ENCODE assay signal across 21 mouse cellular contexts in the genomic region with DNA sequence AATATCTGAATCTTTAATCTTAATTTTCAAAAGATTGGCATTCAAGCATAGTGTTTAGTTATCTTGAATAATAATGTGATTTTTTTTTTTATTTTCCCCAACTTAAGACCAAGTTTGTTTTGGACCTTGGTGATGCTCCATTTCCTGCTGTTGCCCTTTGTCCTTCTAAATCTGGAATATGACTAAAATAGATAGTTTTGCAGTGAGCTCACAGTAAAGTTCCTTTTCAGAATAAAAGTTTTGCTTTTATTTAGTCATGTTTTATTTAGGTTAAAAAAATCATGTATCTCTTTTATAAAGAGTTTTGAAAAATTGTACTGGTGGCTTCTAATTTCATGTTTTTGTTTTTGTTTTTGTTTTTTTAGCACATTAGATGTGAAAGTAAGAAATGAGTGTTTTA.
"Had no signal": no experiment of that assay in that cellular context is flagged by ENCODE, and none has a peak within 500 bp of the region (broad histone marks: within the 10 kb centered on the region; RNA-seq: fewer than 3 reads in every experiment).

No protein-coding gene starts in this region.

- H3K27me3 ChIP-seq: lung, embryonic 15.5 days; megakaryocyte, embryonic 14.5 days; midbrain, embryonic 13.5 days; neural tube, embryonic 13.5 days; stomach, embryonic 15.5 days had no signal

- H3K4me3 ChIP-seq: left cerebral cortex, adult 2 months; lung, embryonic 15.5 days; megakaryocyte, embryonic 14.5 days; midbrain, embryonic 10.5 days; midbrain, embryonic 13.5 days; myocyte; neural tube, embryonic 13.5 days; stomach, embryonic 15.5 days had no signal

- ATAC-seq: midbrain, embryonic 13.5 days; midbrain, embryonic 16.5 days had no signal

- H3K9me3 ChIP-seq: lung, embryonic 15.5 days; megakaryocyte, embryonic 14.5 days; midbrain, embryonic 10.5 days; midbrain, embryonic 13.5 days; neural tube, embryonic 13.5 days; stomach, embryonic 15.5 days had no signal

- DNase-seq: kidney, adult 11 months; kidney, postnatal 25 days; layer of hippocampus, postnatal 36 days; lung, adult 18-20 months; lung, postnatal 10 days; lung, postnatal 36 days; retina, postnatal 1 day; right cerebral cortex, postnatal 25 days; spleen, adult 18-20 months; thymus, postnatal 25 days had no signal

- H3K4me1 ChIP-seq: lung, embryonic 15.5 days; megakaryocyte, embryonic 14.5 days; midbrain, embryonic 10.5 days; midbrain, embryonic 13.5 days; neural tube, embryonic 13.5 days; stomach, embryonic 15.5 days had no signal

- H3K9ac ChIP-seq: liver, embryonic 14.5 days; lung, embryonic 15.5 days; midbrain, embryonic 13.5 days; neural tube, embryonic 13.5 days; stomach, embryonic 15.5 days had no signal

- H3K36me3 ChIP-seq: lung, embryonic 15.5 days; midbrain, embryonic 13.5 days; neural tube, embryonic 13.5 days; stomach, embryonic 15.5 days had no signal

- H3K27ac ChIP-seq: left cerebral cortex, adult 2 months; liver, embryonic 14.5 days; lung, embryonic 15.5 days; midbrain, embryonic 10.5 days; midbrain, embryonic 13.5 days; neural tube, embryonic 13.5 days; stomach, embryonic 15.5 days had no signal

- H3K4me2 ChIP-seq: liver, embryonic 11.5 days; lung, embryonic 15.5 days; midbrain, embryonic 13.5 days; neural tube, embryonic 13.5 days; stomach, embryonic 15.5 days had no signal
